Mouse (Mus musculus): ENCODE data around the gene Sspo. TPM values are rescaled to one million over a fixed set of nuclear protein-coding genes. Genes with fewer than 3 reads are reported as not detected.

The Sspo gene
- total and polyA plus RNA-seq, 3 experiments = not detected

DNA sequence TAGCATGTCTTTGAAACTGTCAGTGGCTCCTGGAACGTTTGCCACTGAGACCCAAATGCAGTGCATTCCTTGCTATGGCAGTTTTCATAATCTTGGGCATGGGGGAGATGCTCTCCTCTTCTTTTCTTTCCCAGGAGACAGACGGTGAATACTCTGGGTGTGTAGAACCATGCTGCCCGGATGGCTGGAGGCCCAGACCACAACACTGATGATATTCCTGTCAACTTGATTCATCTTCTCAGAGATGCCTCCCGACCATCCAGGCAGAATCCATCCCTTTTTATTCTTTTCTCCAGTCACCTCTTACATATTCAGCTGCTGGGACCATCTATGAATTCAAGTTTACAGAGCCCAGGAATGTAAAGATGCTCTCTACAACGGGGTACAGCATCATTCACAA lies 17.3 kb upstream of the Sspo start:
- no peaks in the 10 kb centered on the region for H3K4me1 ChIP-seq (ENCODE audit: control insufficient read depth in 1 of 2, insufficient read depth in 2 of 2, low read length in 2 of 2)
- no peaks in the 10 kb centered on the region for H3K9me3 ChIP-seq (replicated peaks; ENCODE audit: insufficient read depth, low read length)
- TF ChIP-seq NRF1 (IDR thresholded peaks at IDR 0.05; ENCODE audit: insufficient read depth, low read depth, low read length, poor library complexity, severe bottlenecking) = no peak
- no peak for TF ChIP-seq MYC (IDR thresholded peaks at IDR 0.05; ENCODE audit: low read depth, low read length)
- TF ChIP-seq E2F4 (IDR thresholded peaks at IDR 0.05; ENCODE audit: borderline replicate concordance, low read depth, low read length) = no peak
- no peak for TF ChIP-seq ETS1 (IDR thresholded peaks at IDR 0.05; ENCODE audit: low read depth, low read length)
- TF ChIP-seq SIN3A (IDR thresholded peaks at IDR 0.05; ENCODE audit: low read length) = no peak
- TF ChIP-seq MYB (IDR thresholded peaks at IDR 0.05; ENCODE audit: low read depth, low read length) = no peak
- TF ChIP-seq ZNF384 (IDR thresholded peaks at IDR 0.05; ENCODE audit: low read depth, low read length) = no peak
- H3K36me3 ChIP-seq (ENCODE audit: control insufficient read depth in 1 of 2, insufficient read depth in 2 of 2, low read length in 2 of 2) = no peaks in the 10 kb centered on the region
- no peak overlapping the region for H3K9ac ChIP-seq (ENCODE audit: control insufficient read depth, low read depth, low read length, poor library complexity, severe bottlenecking)
- H3K4me3 ChIP-seq (ENCODE audit: control insufficient read depth in 1 of 2, insufficient read depth in 1 of 2, low read depth in 2 of 2, low read length in 2 of 2) = no peak overlapping the region
- H3K27me3 ChIP-seq (ENCODE audit: control insufficient read depth in 1 of 2, insufficient read depth in 2 of 2, low read length in 2 of 2) = no peaks in the 10 kb centered on the region
- no peak overlapping the region for H3K27ac ChIP-seq (ENCODE audit: control insufficient read depth, low read depth, low read length)
- no peaks in the 10 kb centered on the region for H3K79me2 ChIP-seq (ENCODE audit: control insufficient read depth, insufficient read depth, low read length, poor library complexity)
- no peak for DNase-seq (ENCODE audit: low read depth, low spot score)

DNA sequence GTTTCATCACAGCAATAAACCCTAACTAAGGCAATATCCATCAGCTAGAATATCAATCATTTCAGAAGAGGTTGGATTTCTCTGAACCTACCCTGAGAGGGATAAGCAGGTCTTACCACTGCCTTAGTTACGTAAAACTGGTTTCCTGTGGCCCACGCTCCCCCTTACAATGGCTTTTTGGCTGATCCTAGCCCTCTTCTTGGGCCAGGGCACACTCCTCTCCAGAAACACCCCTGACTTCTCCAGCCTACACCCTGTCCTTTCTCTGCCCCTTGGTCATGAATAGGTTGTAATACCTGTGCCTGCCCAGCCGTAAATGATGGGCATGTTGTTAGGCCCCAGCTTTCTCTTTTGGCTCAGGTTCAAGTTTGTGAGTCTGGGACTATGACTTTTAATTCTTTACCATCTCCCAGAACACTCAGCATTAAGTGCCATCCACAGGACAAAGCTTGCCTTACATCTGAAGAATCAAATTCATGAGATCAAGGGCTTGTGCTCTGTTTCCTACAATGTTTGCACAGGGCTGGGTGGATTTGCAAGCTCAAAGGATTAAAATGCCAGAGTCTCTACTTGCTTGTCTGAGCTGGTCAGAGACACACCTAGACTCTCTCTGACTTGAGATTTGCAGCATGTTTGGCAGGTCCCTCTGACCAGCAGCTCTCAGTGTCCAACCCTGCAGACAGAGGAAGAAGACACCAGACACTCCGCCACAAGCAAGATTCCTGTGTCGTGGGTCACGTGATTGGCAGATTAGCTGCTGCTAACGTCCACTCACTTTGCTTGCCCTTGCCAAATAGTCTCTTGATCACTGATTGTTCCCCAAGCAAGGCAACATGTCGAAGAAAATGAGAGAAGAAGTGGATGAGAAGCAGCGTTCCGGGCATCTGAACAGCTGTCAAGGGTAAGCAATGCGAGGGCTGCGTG lies 14.9 kb upstream of the Sspo start:
- Histone ChIP-seq H3K36me3 (ENCODE audit: control insufficient read depth in 1 of 2, insufficient read depth in 2 of 2, low read length in 2 of 2) (no peaks in the 10 kb centered on the region), H3K27me3 (ENCODE audit: control insufficient read depth in 1 of 2, insufficient read depth in 2 of 2, low read length in 2 of 2) (no peaks in the 10 kb centered on the region), H3K9ac (ENCODE audit: control insufficient read depth, low read depth, low read length, poor library complexity, severe bottlenecking) (no peak overlapping the region), H3K27ac (ENCODE audit: control insufficient read depth, low read depth, low read length) (no peak overlapping the region), H3K9me3 (replicated peaks; ENCODE audit: insufficient read depth, low read length) (no peaks in the 10 kb centered on the region), H3K4me3 (ENCODE audit: control insufficient read depth in 1 of 2, insufficient read depth in 1 of 2, low read depth in 2 of 2, low read length in 2 of 2) (no peak overlapping the region), H3K79me2 (ENCODE audit: control insufficient read depth, insufficient read depth, low read length, poor library complexity) (no peaks in the 10 kb centered on the region), H3K4me1 (ENCODE audit: control insufficient read depth in 1 of 2, insufficient read depth in 2 of 2, low read length in 2 of 2) (no peaks in the 10 kb centered on the region)
- TF ChIP-seq MYB (IDR thresholded peaks at IDR 0.05; ENCODE audit: low read depth, low read length) = no peak
- TF ChIP-seq GATA1 (IDR thresholded peaks at IDR 0.05; ENCODE audit: low read depth, low read length) = no peak
- TF ChIP-seq USF2 (IDR thresholded peaks at IDR 0.05; ENCODE audit: borderline replicate concordance in 1 of 2, insufficient read depth in 1 of 2, low read depth in 1 of 2, low read length in 2 of 2) = no peak
- TF ChIP-seq NELFE (IDR thresholded peaks at IDR 0.05; ENCODE audit: low read depth, low read length) = no peak
- no peak for DNase-seq (ENCODE audit: low read depth, low spot score)

DNA sequence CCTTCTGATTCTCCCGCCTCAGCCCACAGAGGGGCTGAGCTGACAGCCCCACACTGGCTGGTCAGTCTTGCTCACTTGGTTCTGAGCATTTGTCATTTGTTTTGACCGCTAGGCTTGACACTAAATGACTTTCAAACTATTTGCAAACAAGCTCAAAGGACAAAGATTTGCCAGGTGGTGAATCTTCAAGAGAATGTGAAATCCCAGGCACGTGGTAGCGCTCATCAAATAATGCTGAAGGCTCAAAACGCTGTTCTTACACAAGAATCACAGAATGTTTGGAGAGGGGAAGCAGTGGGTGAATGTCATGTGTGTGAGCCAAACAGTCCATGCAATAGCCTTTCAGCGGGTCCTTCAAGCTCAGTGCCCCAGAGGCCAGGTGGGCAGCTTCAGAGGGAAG lies 13.4 kb upstream of the Sspo start:
- no peaks in the 10 kb centered on the region for H3K27me3 ChIP-seq (ENCODE audit: control insufficient read depth in 1 of 2, insufficient read depth in 2 of 2, low read length in 2 of 2)
- H3K27ac ChIP-seq (ENCODE audit: control insufficient read depth, low read depth, low read length) = no peak overlapping the region
- H3K36me3 ChIP-seq (ENCODE audit: control insufficient read depth in 1 of 2, insufficient read depth in 2 of 2, low read length in 2 of 2) = no peaks in the 10 kb centered on the region
- H3K4me3 ChIP-seq (ENCODE audit: control insufficient read depth in 1 of 2, insufficient read depth in 1 of 2, low read depth in 2 of 2, low read length in 2 of 2) = no peak overlapping the region
- TF ChIP-seq MAX (IDR thresholded peaks at IDR 0.05; ENCODE audit: low read length) (no peak), ZNF384 (IDR thresholded peaks at IDR 0.05; ENCODE audit: low read depth, low read length) (no peak), CHD1 (IDR thresholded peaks at IDR 0.05; ENCODE audit: low read depth, low read length) (no peak), TAL1 (IDR thresholded peaks at IDR 0.05; ENCODE audit: low read length) (no peak), HCFC1 (IDR thresholded peaks at IDR 0.05; ENCODE audit: low read depth, low read length) (no peak), MAFK (IDR thresholded peaks at IDR 0.05; ENCODE audit: borderline replicate concordance, low read depth, low read length) (no peak), MXI1 (IDR thresholded peaks at IDR 0.05; ENCODE audit: low read depth, low read length) (no peak), MYC (IDR thresholded peaks at IDR 0.05; ENCODE audit: low read depth, low read length) (no peak), SMC3 (IDR thresholded peaks at IDR 0.05; ENCODE audit: low read depth, low read length) (no peak), MYB (IDR thresholded peaks at IDR 0.05; ENCODE audit: low read depth, low read length) (no peak), RAD21 (IDR thresholded peaks at IDR 0.05; ENCODE audit: low read depth, low read length) (no peak), ZKSCAN1 (IDR thresholded peaks at IDR 0.05; ENCODE audit: low read depth, low read length) (no peak), NRF1 (IDR thresholded peaks at IDR 0.05; ENCODE audit: insufficient read depth, low read depth, low read length, poor library complexity, severe bottlenecking) (no peak), USF2 (IDR thresholded peaks at IDR 0.05; ENCODE audit: borderline replicate concordance in 1 of 2, insufficient read depth in 1 of 2, low read depth in 1 of 2, low read length in 2 of 2) (no peak)
- DNase-seq (ENCODE audit: low read depth, low spot score) = no peak
- H3K4me1 ChIP-seq (ENCODE audit: control insufficient read depth in 1 of 2, insufficient read depth in 2 of 2, low read length in 2 of 2) = no peaks in the 10 kb centered on the region
- H3K9ac ChIP-seq (ENCODE audit: control insufficient read depth, low read depth, low read length, poor library complexity, severe bottlenecking) = no peak overlapping the region
- H3K79me2 ChIP-seq (ENCODE audit: control insufficient read depth, insufficient read depth, low read length, poor library complexity) = no peaks in the 10 kb centered on the region
- no peaks in the 10 kb centered on the region for H3K9me3 ChIP-seq (replicated peaks; ENCODE audit: insufficient read depth, low read length)
